Mouse (Mus musculus) neural tube, embryonic 14.5 days (tissue): Measurements from ENCODE around the gene Unc45b. TPM values are rescaled to one million over a fixed set of nuclear protein-coding genes. Genes with fewer than 3 reads are reported as not detected.
A peak's percentile ranks its signal among the peaks of the same experiment; 100 is the strongest.
"Not testable (repeated sequence)": the region's sequence is repeated elsewhere in the genome, so short reads cannot be mapped to it uniquely, and the experiment has no call there.

ENCODE experiments used
- ATAC-seq: fragments of 200-750 bp; cut with Nextera tagmentation; 2 replicates; pipeline ENCODE4 v1.8.0; 2017; ENCODE audit warnings: low read depth, mild to moderate bottlenecking, moderate TSS enrichment, moderate library complexity
- H3K27ac ChIP-seq: fragments of 300-500 bp; sonication (generic); 2 replicates; pipeline ENCODE4 v1.5.1; 2014; ENCODE audit warnings: low read depth, mild to moderate bottlenecking, control low read depth, low read length, moderate library complexity, mixed read lengths
- H3K27me3 ChIP-seq: fragments of 300-500 bp; sonication (generic); 2 replicates; pipeline ENCODE4 v1.6.1; 2014; ENCODE audit warnings: low read length; ENCODE audit not compliant: control insufficient read depth, insufficient read depth
- H3K36me3 ChIP-seq: fragments of 300-500 bp; sonication (generic); 2 replicates; pipeline ENCODE4 v1.6.1; 2014; ENCODE audit warnings: low read length, mixed read lengths; ENCODE audit not compliant: control insufficient read depth, insufficient read depth
- H3K4me1 ChIP-seq: fragments of 300-500 bp; sonication (generic); 2 replicates; pipeline ENCODE4 v1.6.1; 2014; ENCODE audit warnings: low read length; ENCODE audit not compliant: control insufficient read depth, insufficient read depth
- H3K4me2 ChIP-seq: fragments of 300-500 bp; sonication (generic); 2 replicates; pipeline ENCODE4 v1.6.1; 2014; ENCODE audit warnings: mild to moderate bottlenecking, low read depth, low read length, control low read depth
- H3K4me3 ChIP-seq: fragments of 300-500 bp; sonication (generic); 2 replicates; pipeline ENCODE4 v1.5.1; 2014; ENCODE audit warnings: low read depth, low read length, control low read depth, mixed read lengths
- H3K9ac ChIP-seq: fragments of 300-500 bp; sonication (generic); replicated peaks from 2 replicates; pipeline ENCODE4 v1.6.1; 2014; ENCODE audit warnings: low read depth, mild to moderate bottlenecking, control low read depth, low read length, mixed read lengths
- H3K9me3 ChIP-seq: fragments of 300-500 bp; sonication (generic); 2 replicates; pipeline ENCODE4 v1.6.1; 2016; ENCODE audit warnings: low read length; ENCODE audit not compliant: control insufficient read depth
- WGBS: fragments of 180-500 bp; shearing (Covaris S2); extraction: QIAGEN DNeasy Blood & Tissue Kit; methylation state at CpG from one replicate; pipeline ENCODE4 v1.1.7; 2014; 5-methylcytosine and 5-hydroxymethylcytosine counted together
- polyA plus RNA-seq: library from polyadenylated mRNA; unstranded; fragments of >200 nt; fragmentation: Nextera tagmentation; extraction: Ambion mirVana; gene quantifications from 2 replicates; pipeline ENCODE4 v1.2.1, GENCODE M21; 2014

Gene Unc45b
- polyA plus RNA-seq, 1 experiment from 2014 or later, result 0.92 TPM

DNA sequence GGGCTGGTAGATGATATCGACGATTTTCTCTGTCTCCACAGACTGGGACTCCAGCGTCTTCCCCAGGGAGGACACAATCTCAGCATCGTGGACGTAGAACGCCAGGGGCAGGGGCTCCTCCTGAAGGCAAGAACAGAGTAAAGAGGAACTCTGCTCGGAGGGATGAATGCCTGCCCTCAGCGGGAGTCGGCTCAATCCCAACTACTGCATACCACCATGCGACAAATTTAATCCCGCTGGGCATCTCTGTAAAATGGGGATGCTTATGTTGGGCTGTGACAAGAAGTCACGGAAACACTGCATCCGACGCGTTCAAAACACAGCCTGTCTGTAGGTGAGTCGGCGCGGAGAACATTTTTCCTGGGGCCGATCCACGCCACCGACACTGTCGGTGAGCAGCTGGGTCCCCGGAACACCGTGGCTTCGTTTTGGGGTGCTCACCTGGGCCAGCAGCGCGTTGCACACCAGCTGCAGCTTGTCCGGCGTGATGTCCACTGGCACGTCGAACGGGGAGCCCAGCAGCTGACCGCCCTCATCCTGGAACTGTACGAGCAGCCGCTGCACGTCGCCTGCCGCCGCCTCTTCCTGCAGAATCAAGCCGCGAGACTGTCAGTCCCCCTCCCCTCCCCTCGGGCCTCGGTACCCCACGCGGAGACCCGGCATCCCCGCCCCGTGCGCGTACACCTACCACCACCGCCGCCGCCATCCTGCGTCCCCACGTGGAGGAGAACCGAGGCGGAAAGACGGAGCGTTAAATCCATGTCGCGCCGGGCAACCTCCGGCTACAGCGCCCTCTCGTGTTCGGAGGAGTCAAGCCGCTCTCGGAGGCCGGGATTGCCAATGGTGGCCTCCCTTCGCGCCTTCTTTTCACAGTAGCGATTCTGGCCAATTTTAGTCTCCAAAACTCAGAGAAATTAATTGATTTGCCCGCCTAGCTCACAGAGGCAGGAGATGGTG, 2.4 kb upstream of the Unc45b start, which contains the start of gene Nle1:
Gene Nle1 (minus strand): TSS at position 761 of the 957 bp plus-strand sequence.
- Histone ChIP-seq H3K4me2 (peak within 1 kb of the TSS; percentile 65), H3K4me3 (peak within 1 kb of the TSS; percentile 74), H3K9ac (peak within 1 kb of the TSS; percentile 74), H3K9me3 (no peaks in the 10 kb centered on the region), H3K27me3 (no peaks in the 10 kb centered on the region), H3K27ac (0 out of 2 replicates have a peak within 1 kb of the TSS, but pooled peaks have one; percentile 28), H3K36me3 (peaks cover 21% of the 10 kb centered on the region), H3K4me1 (peaks cover 5% of the 10 kb centered on the region; the same call in 1 of the 2 replicates)
- WGBS, result 2% methylated on average over 67 of the region's 73 CpGs
- peak; percentile 89 for ATAC-seq

DNA sequence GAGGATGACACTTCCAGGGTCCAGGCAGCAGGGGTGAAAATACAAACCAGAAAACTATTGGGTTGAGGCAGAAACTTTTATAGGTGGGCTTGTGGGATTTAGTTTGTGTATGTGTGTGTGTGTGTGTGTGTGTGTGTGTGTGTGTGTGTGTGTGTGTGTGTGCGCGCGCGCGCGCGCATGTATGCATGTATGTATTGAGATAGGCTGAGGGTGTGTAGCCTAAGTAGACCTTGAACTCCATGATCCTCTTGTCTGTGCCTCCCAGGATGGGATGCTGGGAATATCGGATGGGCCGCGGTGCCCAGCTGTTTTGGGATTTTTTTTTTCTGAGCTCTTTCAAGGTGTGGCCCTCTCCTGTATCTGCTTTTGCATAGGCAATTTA, 1.8 kb upstream of the Unc45b start:
- Histone ChIP-seq H3K27ac (no peak overlapping the region), H3K36me3 (peaks cover 16% of the 10 kb centered on the region), H3K4me2 (peak overlapping the region; percentile 65; the same call in 1 of the 2 replicates), H3K9me3 (no peaks in the 10 kb centered on the region), H3K4me1 (peaks cover 5% of the 10 kb centered on the region; the same call in 1 of the 2 replicates), H3K27me3 (no peaks in the 10 kb centered on the region), H3K4me3 (no peak overlapping the region; the same call in 1 of the 2 replicates), H3K9ac (no peak overlapping the region)
- ATAC-seq, result no peak
- WGBS, result 59% methylated on average over 10 of the region's 10 CpGs

DNA sequence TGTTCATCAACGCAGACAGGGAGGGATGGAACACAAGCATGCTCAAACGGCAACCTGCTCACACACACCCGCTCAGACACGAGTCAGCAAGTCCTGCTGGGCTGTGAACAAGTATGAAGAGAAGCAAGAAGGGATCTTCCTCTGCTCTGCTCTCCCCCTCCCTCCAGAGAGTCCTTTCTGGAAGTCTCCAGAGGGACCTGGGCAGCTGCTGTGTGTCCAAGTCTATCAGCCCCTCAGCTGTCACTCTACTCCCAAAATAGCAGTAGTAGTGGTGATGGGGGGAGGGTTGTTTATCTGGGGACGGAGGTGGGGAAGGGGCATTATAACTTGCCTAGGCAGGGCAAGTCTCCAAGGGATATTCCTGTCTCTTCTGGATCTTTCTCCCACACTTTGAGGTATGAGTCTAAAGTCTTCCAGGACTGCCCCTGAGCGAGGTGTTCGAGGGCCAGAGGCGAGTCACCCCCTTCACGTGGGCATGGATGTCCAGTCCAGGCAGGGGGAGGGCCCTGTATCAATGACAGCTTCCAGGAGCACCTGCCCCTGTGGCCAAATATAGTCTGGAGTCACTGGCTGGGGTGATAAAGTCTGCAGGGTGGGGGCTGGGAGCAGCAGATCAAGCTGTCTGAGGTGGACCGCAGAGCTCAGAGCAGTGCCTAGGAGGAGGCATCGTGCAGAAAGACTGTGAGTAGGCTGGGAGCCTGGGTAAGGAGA, 484 bp downstream of the Unc45b start:
- 87% methylated on average over 11 of the region's 11 CpGs for WGBS

DNA sequence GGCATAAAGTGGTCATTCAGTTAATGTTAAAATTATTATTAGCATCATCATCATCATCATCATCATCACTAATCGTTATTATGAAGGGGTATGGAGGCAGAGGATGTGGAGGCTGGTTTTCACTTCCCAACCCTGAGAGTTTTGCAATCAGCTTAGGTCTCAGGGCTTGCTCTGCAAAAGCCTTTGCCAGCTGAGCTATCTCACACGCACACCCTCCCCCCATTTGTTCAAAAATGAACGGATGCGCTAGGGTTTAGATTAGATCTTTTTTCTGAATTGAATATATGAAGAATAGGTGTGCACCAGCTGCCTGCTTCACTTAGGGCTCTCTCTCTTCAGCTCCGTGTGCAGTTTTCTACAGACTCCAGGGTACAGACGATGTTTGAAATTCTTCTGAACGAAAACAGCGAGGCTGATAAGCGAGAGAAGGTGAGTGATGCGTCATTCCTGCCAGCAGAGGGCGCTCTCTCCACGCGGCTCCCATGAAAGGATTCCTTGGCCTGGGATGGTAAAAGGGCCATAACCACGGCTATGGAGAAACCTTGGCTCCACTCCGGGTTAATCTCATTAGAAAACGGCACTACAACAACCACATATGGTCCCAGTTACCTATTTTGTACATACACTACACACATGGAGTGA, 4.5 kb downstream of the Unc45b start:
- Histone ChIP-seq H3K36me3 (no peaks in the 10 kb centered on the region), H3K4me3 (no peak overlapping the region), H3K4me1 (no peaks in the 10 kb centered on the region), H3K4me2 (peak overlapping the region; percentile 35), H3K27me3 (no peaks in the 10 kb centered on the region), H3K27ac (no peak overlapping the region), H3K9ac (no peak overlapping the region), H3K9me3 (no peaks in the 10 kb centered on the region)
- 9% methylated on average over 16 of the region's 16 CpGs for WGBS
- ATAC-seq, result peak; percentile 63; the same call in 1 of the 2 replicates

More for the DNA sequence above, 484 bp downstream of the Unc45b start:
- no peak for ATAC-seq
- Histone ChIP-seq H3K27me3 (no peaks in the 10 kb centered on the region), H3K9ac (no peak overlapping the region), H3K4me2 (no peak overlapping the region), H3K27ac (no peak overlapping the region), H3K9me3 (no peaks in the 10 kb centered on the region), H3K4me3 (no peak overlapping the region), H3K36me3 (no peaks in the 10 kb centered on the region), H3K4me1 (peaks cover 5% of the 10 kb centered on the region; the same call in 1 of the 2 replicates)

DNA sequence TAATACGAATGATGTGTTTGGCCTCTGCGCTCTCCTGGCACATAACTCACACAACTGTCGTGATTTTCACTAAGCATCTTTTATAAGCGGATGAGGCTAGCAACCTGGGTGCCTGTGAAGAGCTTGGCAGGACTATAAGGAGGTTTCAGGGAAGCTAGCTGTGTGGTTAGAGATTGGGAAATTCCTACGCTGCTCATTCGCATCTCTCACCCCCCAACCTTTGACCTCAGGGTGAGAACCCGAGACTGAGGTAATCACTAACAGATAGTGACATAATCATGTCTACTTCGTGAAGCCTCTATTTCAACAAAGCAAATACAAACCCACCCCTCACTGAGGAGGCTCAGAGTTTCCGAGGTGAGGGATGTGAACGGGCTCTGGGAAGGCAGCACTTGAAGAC, 10.4 kb downstream of the Unc45b start:
- no peaks in the 10 kb centered on the region for H3K9me3 ChIP-seq
- WGBS, result 71% methylated on average over 10 of the region's 10 CpGs

DNA sequence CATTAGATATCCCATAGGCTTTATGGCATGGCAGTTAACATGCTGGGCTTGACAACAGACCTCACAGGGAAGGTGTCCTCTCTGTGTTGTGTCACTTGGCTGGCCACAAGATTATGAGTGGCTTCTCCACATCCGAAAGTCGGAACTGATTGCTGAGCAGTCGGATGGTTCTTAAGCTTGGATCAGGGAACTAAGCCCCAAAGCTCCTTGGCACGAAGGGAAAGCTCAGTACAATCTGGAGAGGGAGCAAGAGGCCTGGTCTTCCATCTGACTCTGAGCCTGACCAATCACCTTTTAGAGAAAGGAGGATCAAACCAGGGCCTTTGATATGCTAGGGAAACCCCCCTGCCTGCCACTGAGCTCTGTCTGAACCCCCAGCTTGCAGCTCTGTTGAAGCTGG, 11.3 kb downstream of the Unc45b start:
- H3K9ac ChIP-seq, result no peak overlapping the region
- no peak overlapping the region for H3K27ac ChIP-seq
- H3K9me3 ChIP-seq, result no peaks in the 10 kb centered on the region
- H3K4me1 ChIP-seq, result no peaks in the 10 kb centered on the region
- no peaks in the 10 kb centered on the region for H3K36me3 ChIP-seq
- WGBS, result 75% methylated on average over 4 of the region's 4 CpGs
- no peaks in the 10 kb centered on the region for H3K27me3 ChIP-seq
- ATAC-seq, result no peak
- no peak overlapping the region for H3K4me3 ChIP-seq
- H3K4me2 ChIP-seq, result no peak overlapping the region

More for the DNA sequence above, 10.4 kb downstream of the Unc45b start:
- no peak overlapping the region for H3K9ac ChIP-seq
- no peak for ATAC-seq
- H3K27ac ChIP-seq, result no peak overlapping the region
- H3K4me1 ChIP-seq, result no peaks in the 10 kb centered on the region
- no peaks in the 10 kb centered on the region for H3K36me3 ChIP-seq
- no peaks in the 10 kb centered on the region for H3K27me3 ChIP-seq
- H3K4me2 ChIP-seq, result no peak overlapping the region
- no peak overlapping the region for H3K4me3 ChIP-seq

DNA sequence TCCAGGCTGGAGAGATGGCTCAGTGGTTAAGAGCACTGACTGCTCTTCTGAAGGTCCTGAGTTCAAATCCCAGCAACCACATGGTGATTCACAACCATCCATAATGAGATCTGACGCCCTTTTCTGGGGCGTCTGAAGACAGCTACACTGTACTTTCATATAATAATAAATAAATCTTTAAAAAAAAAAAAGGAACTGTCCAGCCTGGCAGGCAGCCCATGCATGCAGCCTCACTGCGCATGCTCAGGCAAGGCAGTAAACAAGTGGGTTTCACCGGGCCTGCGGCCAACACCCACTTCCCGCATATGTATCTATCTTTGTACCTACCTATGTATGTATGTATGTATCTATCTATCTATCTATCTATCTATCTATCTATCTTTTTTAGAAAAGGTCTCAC, 13.6 kb downstream of the Unc45b start:
- not testable (repeated sequence) for H3K4me2 ChIP-seq, H3K9me3 ChIP-seq, H3K27ac ChIP-seq, H3K36me3 ChIP-seq, H3K4me1 ChIP-seq, H3K9ac ChIP-seq, ATAC-seq, H3K4me3 ChIP-seq, H3K27me3 ChIP-seq
- 84% methylated on average over 6 of the region's 6 CpGs for WGBS

DNA sequence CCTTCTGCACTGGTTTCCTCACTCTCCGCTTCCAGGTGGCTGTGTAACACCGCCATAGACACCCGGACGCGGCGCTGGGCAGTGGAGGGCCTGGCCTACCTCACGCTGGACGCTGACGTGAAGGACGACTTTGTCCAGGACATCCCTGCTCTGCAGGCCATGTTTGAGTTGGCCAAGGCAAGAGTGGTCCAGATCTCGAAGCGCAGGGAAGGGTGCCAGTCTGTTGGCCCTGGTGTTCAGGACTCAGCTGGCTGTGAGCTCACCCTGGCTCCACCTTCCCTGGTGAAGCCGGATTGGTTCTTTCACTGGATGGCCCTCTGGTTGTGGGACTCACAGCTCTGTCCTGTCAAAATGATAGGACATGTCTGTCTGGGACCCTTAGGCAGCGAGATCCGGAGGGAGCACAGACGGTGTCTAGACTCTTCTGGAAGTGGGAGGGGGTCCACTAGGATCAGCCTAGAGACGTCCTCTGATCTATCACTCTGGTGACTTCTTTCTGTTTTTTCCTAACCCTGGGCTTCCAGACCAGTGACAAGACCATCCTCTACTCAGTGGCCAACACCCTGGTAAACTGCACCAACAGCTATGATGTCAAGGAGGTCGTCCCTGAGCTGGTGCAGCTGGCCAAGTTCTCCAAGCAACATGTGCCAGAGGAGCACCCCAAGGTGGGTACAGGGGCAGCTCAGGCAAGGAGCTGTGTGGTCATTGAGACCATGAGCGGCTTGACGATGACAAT, 18.7 kb downstream of the Unc45b start:
- Histone ChIP-seq H3K27me3 (peaks cover 20% of the 10 kb centered on the region), H3K4me2 (no peak overlapping the region), H3K4me3 (no peak overlapping the region), H3K9me3 (no peaks in the 10 kb centered on the region), H3K36me3 (no peaks in the 10 kb centered on the region), H3K27ac (no peak overlapping the region), H3K9ac (no peak overlapping the region), H3K4me1 (no peaks in the 10 kb centered on the region)
- 30% methylated on average over 20 of the region's 20 CpGs for WGBS
- no peak for ATAC-seq
